Mouse (Mus musculus) adrenal gland, postnatal 25 days (tissue): ENCODE results near the gene Ppp1r13b. TPM values are rescaled to one million over a fixed set of nuclear protein-coding genes. Genes with fewer than 3 reads are reported as not detected.

Source experiments
- DNase-seq: peaks from one replicate; pipeline ENCODE4 v3.0.0; 2021; ENCODE audit warnings: mixed read lengths
- total RNA-seq: library from RNA; stranded (reverse); gene quantifications from 2 replicates; pipeline ENCODE4 v1.2.3, GENCODE M21; 2021

Ppp1r13b gene
- total RNA-seq, 1 experiment from 2014 or later, result 18.1 TPM

DNA sequence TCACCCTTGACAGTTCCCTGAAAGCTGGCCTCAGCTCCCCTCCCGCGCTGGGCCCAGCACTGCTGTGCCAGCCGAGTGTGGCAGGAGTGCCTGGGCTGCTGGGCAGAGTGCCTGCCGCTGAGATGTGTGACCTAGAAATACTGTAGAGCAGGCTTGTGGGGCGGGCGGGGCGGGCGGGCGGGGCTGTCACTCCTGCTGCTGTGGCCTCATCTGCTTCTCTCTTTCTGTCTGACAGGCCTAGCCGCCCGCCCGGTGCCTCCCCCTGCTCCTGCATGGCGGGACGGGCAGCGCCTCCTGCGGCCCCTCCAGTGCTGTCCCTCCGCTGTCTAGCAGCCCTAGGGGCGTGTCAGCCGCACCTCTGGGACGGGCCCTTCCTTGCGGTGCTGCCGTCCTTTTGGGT is 113.8 kb downstream of the Ppp1r13b start:
- DNase-seq, result peak; percentile 69

DNA sequence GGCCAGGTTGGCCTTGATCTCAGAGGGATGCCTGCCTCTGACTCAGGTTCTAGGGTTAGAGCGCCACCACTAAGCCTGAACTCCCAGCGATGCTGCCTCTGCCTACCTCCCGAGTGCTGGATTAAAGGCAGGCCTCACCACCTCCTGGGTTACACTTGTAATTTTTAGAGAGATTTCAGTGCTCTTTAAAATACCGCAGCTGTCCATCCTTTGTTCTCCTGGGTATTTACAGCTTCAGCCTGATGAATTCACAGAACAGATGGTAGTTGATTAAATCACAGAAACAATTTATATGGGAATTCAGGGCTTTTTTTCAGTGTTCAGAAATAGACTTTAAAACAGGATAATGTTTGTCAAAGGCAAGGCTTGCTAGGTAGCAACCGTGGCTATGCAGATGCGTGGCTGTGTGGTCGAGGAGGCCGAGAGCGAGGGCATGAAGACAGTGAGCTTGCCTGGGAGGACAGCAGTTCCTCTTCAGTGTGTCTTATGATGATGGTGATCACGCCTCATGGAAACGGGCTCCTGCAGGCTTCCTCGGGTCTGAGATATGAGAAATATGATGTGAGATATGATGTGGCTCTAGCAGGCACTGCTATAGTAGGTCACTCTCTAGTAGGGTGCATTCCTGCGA is 116.3 kb downstream of the Ppp1r13b start:
- no peak for DNase-seq

DNA sequence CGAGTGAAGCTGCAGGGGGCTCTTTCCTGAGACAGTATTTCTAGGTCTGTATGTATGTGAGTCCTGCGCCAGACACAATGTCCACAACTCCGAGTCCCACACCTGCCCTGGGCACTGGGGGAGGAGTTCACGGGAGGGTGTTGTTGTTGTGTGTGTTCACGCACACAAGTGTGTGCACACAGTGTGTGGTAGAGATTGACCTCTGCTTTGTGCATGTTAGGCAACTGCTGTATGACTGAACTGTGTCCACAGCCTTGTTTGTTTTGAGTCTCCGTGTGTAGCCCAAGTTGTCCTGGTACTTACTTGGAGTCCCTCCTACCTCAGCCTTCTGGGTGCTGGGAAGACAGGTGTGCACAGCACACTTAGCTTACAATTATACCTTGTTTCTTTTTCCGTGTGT is 117.3 kb downstream of the Ppp1r13b start:
- DNase-seq, result no peak

DNA sequence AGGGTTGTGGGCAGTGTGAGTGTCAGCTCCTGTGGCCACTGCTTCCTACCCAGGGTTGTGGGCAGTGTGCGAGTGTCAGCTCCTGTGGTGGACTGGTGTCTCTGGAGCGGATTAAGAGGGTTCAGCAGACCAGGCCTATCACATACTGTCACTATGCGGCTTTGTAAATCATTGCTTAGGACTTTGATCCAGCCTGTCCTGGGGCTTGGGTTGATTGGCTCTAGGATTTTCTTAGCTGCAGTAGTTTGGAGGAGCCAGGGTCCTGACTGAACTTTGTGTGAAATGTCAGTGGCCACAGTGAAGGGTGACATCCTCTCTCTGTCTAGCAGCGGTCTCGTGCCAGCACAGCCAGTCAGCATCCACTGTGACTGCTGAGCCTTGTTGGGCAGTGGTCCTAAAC is 117.8 kb downstream of the Ppp1r13b start:
- no peak for DNase-seq

DNA sequence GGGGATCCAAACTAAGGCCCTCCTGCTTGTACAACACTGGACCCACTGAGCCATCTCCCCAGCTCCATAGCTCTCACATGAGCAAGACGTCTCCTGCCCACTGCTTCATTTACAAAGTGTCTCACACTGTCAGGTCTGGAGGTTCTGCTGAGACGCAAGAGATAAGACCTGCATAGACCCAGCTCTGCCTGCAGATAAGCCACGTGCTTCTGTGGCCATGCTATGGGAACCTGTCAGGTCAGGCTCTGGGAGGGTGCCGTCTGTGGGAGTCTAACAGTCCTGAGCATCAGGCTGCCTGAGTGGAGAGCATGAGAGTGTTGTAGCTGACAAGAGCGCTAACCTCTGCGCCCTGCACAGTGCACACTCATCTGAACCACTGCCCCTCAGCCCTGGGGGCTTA is 120.9 kb downstream of the Ppp1r13b start:
- DNase-seq, result no peak

DNA sequence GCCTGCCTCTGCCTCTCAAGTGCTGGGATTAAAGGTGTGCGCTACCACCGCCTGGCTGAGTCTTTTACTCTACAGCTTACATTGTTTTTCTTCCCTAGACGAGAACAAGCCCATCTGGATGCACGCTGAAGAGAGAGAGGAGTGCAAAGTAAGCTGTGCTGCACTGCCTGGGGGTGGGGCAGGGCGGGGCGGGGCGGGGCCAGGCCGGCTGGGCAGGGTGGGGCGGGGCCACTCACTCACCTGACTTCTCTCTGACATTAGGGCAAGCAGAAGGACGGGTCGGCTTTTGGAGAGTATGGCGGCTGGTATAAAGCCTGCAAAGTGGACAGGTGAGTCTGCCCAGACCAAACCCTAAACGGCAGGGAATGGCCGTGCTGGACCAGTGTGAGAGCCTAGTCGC is 122.7 kb downstream of the Ppp1r13b start:
- no peak for DNase-seq

DNA sequence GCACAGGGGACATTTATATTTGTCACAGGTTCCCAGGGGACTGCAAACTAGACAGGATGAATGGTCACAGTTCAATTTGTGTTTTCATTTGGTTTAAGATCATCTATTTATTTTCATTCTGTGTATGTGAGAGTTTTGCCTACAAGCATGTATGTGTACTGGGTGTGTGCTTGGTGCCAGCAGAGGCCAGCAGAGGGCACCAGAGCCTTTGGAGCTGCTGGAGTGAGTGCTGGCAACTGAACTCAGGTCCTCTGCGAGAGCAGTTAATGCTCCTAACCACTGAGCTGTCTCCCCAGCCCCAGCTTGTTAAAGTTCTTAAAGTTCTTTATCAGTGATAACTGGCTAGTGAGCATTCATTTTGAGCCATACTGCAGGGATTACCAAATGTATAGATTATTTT is 128.4 kb downstream of the Ppp1r13b start:
- DNase-seq, result no peak

Other genes with a start within 250 kb of the Ppp1r13b start
- gene Ckb, start 235.8 kb downstream of the Ppp1r13b start, total RNA-seq, result 24.3 and 27.3 TPM in 2 replicates
- 9.6 and 11.0 TPM in 2 replicates for gene Trmt61a, start 230.0 kb downstream of the Ppp1r13b start, total RNA-seq
- gene Bag5, start 194.9 kb downstream of the Ppp1r13b start, total RNA-seq, result 34.8 and 36.2 TPM in 2 replicates
- 69.6 and 71.2 TPM in 2 replicates for gene Apopt1, start 194.8 kb downstream of the Ppp1r13b start, total RNA-seq
- gene Klc1, start 149.3 kb downstream of the Ppp1r13b start, total RNA-seq, result 118 and 144 TPM in 2 replicates
- 14.7 and 17.7 TPM in 2 replicates for gene Xrcc3, start 94.2 kb downstream of the Ppp1r13b start, total RNA-seq
- 99.4 and 105 TPM in 2 replicates for gene Zfyve21, start 93.9 kb downstream of the Ppp1r13b start, total RNA-seq
- gene Atp5mpl, start 58.9 kb upstream of the Ppp1r13b start, total RNA-seq, result 333 and 344 TPM in 2 replicates
- not detected in 2 replicates for gene Tdrd9, start 63.4 kb upstream of the Ppp1r13b start, total RNA-seq
- not detected in 2 replicates for gene Rd3l, start 73.2 kb upstream of the Ppp1r13b start, total RNA-seq
- gene Aspg, start 198.6 kb upstream of the Ppp1r13b start, total RNA-seq, result 35.6 and 47.0 TPM in 2 replicates
- gene Kif26a, start 238.1 kb upstream of the Ppp1r13b start, total RNA-seq, result 7.4 and 13.7 TPM in 2 replicates